Mouse (Mus musculus) cerebral cortex, adult 2 months (tissue): Measurements from ENCODE around the gene Zbtb21.

Experiments used
- WGBS: fragments of 180-500 bp; shearing (Covaris S2); methylation state at CpG from one replicate; pipeline ENCODE4 v1.1.7; 2018; 5-methylcytosine and 5-hydroxymethylcytosine counted together

The Zbtb21 gene

GRCm38 (mm10) chr16:97962151-97962948, at the start of gene Zbtb21, which contains the start of gene C2cd2:
Zbtb21 (minus strand) TSS chr16:97962622.
C2cd2 (minus strand) TSS chr16:97962598.
- WGBS: under 1% methylated on average over 78 of the region's 78 CpGs

GRCm38 (mm10) chr16:97997383-97997731, 34.9 kb upstream of the Zbtb21 start:
- under 1% methylated on average over 8 of the region's 8 CpGs for WGBS

DNA sequence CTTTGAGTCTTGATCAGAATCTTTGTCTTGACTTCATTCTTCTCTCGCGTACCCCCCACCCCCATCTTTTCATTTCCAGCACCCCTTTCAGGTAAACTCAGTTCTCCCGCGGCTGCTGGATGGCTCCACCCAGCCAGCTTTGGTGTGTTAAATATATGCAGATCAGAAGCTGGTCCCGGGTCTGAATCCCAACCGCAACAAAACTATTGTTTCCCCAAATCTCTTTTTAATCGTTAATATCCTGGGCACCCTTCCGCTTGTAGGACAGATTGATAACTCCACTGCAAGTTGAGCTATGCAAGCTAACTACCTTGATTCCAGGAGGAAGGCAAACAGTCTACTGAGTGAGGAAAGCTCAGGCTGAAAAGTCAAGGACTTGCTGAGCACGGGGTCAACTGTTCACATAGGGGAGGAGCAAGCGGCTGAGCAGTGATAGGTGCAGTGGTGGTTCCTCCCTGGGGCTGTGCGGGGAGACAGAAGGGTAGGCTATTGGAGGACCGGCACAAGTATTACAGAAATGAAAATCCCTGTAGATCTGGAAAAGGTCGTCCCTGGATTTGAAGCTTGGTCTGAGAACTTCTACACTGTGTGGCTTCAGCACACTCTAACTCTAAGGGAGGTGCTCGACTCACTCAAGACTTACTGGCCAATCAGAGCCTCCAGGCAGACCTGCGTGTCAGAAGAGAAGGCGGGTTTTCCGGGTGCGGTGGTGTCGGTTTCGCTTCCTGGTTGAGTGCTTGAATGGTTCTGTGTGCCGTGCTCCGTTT, 34.4 kb upstream of the Zbtb21 start, which contains the start of gene B230307C23Rik:
Gene B230307C23Rik (plus strand): TSS at position 700 of the 767 bp plus-strand sequence.
- WGBS: 2% methylated on average over 22 of the region's 22 CpGs

DNA sequence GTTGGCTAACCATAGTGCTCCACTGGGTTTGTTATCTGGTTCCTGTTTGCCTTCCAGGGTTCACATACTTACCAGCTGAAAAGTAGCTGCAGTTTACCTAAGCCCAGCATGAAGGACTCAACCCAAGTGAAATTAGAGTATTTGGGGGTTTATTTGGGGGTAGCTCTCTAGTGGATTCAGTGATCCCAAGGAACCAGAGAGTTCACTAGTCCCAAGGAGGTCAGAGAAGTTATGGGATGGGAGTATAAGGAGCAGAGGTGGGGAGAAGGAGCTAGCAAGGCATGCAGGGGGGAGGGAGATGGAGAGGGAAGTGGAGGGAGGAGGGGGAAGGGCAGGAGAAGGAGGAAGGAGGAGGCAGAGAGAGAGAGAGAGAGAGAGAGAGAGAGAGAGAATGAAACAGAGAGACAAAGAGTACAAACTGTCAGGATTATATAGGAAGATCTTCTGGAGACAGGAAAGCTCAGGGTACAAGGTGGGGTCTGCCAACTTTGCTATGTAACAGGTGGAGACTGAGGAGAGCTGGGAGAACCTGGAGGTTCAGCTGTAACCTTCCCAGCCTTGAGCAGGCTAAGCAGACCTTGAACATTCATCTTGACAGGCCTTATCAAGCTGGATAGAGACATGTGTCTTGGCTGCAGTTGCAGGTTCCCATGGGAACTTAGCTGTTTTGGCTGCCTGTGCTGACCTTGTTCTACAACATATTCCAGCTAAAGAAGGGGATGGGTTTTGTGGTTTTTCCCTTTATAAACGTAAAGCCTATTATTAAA, 33.6 kb upstream of the Zbtb21 start:
- WGBS: 3% methylated on average over 1 of the region's 1 CpGs

DNA sequence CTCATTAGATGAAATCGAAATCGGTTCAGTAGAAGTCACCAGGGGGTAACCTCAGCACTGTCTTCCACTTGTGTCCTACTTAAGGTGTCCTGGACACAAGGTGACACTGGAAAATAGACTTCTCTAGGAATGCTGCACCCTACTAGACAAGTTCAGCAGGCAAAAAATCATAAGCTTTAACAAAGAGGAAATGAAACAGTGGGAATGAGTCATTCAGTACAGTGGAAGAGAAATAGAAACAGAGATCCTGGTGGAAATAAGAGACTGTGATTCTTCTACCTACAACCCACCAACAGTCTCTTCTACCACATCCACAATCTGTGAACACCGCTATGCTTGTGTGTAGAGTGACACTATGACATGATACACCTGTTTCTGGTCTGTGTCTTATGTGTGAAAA, 30.1 kb upstream of the Zbtb21 start:
- 84% methylated on average over 3 of the region's 3 CpGs for WGBS

GRCm38 (mm10) chr16:97991517-97991916, 29.1 kb upstream of the Zbtb21 start:
- 85% methylated on average over 2 of the region's 2 CpGs for WGBS

DNA sequence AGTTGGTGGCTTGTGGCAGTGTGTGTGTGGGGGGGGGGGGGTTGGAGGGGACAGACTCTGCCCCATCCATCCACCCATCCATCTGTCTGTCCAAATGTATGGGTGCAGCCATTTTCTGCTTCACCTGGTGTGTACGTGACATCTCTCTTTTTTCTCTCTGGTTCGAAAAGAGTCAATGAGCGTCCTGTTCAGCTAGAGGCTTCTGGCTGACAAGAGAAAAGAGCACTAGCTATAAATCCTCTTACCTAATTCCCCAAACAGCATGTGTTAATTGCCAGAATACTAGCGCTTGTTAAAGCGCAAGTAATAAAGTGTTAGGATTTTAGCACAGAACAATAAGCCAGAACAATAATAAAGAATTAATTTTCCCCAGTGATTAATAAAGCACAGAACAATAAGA, 22.2 kb upstream of the Zbtb21 start:
- 61% methylated on average over 5 of the region's 5 CpGs for WGBS

DNA sequence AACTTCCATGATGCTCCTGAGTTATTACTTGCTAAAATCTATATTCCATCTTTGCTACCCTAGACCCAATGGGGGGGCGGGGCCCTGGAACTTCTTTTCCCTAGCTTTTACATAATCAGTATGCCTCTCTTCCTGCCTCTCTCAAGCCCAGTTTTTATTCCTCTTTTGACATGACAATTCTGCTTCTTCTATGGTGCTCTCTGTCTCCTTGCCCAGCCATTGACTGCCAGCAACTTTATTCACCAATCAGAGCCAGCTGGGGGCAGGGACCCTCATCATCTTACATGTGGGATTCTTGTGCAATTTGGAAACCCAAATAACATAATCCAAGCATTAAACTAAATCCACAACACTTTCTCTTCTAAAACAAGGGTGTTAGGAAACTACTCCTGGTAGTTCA, 18.9 kb upstream of the Zbtb21 start:
- 86% methylated on average over 1 of the region's 1 CpGs for WGBS

GRCm38 (mm10) chr16:97977722-97978121, 15.3 kb upstream of the Zbtb21 start:
- WGBS: 99% methylated on average over 3 of the region's 3 CpGs

GRCm38 (mm10) chr16:97977277-97977676, 14.9 kb upstream of the Zbtb21 start:
- 78% methylated on average over 1 of the region's 1 CpGs for WGBS

DNA sequence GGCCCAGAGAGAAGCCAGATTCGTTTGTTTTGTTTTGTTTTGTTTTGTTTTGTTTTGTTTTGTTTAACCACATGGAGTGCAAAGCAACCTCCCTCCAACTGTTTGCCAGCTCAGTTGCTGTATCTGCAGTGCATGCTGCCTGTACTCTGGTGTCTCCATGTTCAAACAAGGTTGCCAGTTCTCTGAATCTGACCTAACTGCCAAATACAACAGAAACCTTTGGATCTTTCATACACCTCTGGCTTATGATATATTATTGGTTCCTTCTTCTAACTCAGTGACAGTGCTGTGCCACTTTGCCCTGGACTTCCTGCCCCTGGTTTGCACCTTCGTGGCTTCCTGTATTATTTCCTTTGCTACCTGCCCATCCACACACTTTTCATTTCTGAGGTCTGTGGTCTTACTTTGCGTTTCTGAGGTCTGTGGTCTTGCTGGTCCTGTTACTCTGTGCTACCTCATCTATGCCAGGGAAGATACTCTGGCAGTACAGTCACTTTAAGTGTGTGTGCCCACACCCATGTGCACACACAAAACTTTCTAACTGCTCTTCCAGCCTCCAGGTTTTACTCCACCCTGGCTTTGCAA, 1.6 kb upstream of the Zbtb21 start:
- 79% methylated on average over 3 of the region's 3 CpGs for WGBS

- WGBS: 4% methylated on average over 36 of the region's 36 CpGs
Observed at GRCm38 (mm10) chr16:97961381-97962150, 856 bp downstream of the Zbtb21 start.

- WGBS: 64% methylated on average over 3 of the region's 3 CpGs
Observed at GRCm38 (mm10) chr16:97960348-97960747, 2.1 kb downstream of the Zbtb21 start.

DNA sequence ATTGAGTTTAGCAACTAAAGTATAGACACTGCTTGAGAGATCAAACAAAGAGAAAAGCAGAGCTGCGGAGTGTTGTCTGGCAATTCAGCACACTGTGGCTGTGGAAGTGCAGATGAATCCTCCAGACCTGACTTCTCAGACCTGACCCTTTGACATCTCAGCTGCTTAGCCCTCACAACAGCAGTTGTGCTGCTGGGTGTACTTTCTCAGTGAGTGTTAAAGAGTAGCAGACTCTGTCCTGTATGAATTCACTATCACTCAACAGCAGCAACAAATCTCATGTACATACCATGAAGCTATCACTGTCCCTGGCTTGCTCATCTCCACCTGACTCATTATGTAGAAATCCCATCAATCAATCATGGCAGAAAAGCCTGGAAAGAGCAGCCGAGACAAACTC, 6.4 kb downstream of the Zbtb21 start:
- WGBS: 72% methylated on average over 2 of the region's 2 CpGs

DNA sequence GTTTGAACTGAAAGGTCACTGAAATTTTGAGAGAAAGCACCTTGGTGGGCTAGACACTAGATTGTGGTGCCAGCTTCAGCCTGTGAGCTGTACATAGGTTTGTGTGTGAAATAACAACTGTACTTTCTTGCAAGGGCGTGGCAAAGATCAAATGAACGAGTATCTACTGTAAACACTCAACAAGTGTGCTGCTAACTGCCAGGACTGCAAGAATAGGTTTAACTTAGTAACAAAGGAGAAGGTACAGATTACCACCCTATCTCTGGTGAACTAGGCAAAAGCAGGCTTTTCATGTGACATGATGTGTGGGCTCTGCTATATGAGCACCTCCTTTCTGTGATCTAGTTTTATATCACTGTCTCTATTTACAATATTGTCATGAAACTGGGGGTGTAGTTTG, 9.1 kb downstream of the Zbtb21 start:
- WGBS: 76% methylated on average over 2 of the region's 2 CpGs

- 80% methylated on average over 9 of the region's 9 CpGs for WGBS
Observed at GRCm38 (mm10) chr16:97952801-97953200, 9.6 kb downstream of the Zbtb21 start.

DNA sequence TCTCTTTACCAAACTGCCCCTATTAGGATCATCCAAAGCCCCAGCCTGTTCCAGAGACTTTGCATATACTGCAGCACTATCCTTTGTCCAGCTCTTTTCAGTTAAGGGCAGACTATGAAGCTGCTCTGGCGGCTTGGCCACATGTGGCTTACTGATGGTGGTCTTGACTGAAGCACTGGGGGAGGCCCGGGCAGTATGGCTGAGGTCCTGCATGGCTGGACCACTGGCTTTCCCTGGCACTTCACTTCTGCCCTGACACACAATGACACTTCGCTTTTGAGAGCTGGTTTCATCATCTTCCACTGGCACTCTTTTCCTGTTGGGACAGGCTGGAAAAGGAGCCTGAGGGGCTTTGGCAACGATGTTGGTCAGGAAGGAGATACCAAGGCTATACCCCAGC, 10.1 kb downstream of the Zbtb21 start:
- WGBS: 89% methylated on average over 4 of the region's 4 CpGs

- 91% methylated on average over 8 of the region's 8 CpGs for WGBS
Observed at GRCm38 (mm10) chr16:97950061-97950460, 12.4 kb downstream of the Zbtb21 start.

GRCm38 (mm10) chr16:97948836-97949235, 13.6 kb downstream of the Zbtb21 start:
- 83% methylated on average over 4 of the region's 4 CpGs for WGBS

DNA sequence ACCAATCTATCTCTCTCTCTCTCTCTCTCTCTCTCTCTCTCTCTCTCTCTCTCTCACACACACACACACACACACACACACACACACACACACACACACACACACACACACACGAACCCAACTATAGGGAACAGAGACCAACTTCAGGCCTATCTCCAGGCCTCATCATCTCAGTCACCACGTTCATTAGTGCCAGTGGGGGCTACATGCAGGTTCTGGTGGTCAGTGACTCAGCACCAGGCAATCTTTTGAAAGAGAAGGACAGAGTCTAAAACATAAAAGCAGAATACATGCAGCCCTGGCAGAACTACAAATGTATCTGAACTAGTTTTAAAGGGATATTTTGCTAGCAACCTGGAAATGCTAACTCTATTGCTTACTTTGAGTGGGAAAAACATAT, 15.4 kb downstream of the Zbtb21 start:
- 90% methylated on average over 2 of the region's 2 CpGs for WGBS

- WGBS: 90% methylated on average over 3 of the region's 3 CpGs
Observed at GRCm38 (mm10) chr16:97940471-97940973, 21.9 kb downstream of the Zbtb21 start.
